Mouse (Mus musculus): ENCODE measurements around the gene Gnat2. TPM values are rescaled to one million over a fixed set of nuclear protein-coding genes. Genes with fewer than 3 reads are reported as not detected.

The Gnat2 gene
- polyA plus RNA-seq, 1 experiment = 0.27 TPM

GRCm38 (mm10) chr3:108062648-108063047 is 29.9 kb upstream of the Gnat2 start:
- WGBS = 84% methylated on average over 8 of the region's 8 CpGs
- Histone ChIP-seq H3K27ac (ENCODE audit: control insufficient read depth, insufficient read depth, low read length) (no peak overlapping the region), H3K4me1 (replicated peaks; ENCODE audit: control insufficient read depth, insufficient read depth, low read length) (no peaks in the 10 kb centered on the region), H3K4me3 (ENCODE audit: control insufficient read depth, insufficient read depth, low read length) (no peak overlapping the region), H3K36me3 (ENCODE audit: control insufficient read depth, insufficient read depth, low read length) (no peaks in the 10 kb centered on the region), H3K27me3 (ENCODE audit: control insufficient read depth, insufficient read depth, low read length) (no peaks in the 10 kb centered on the region)
- no peak for DNase-seq
- TF ChIP-seq POLR2A (IDR thresholded peaks at IDR 0.05; ENCODE audit: control insufficient read depth, extremely low read depth, insufficient read depth, low read length, poor library complexity) (no peak), CTCF (IDR thresholded peaks at IDR 0.05; ENCODE audit: borderline replicate concordance, control insufficient read depth, extremely low read depth, insufficient read depth, low read length, poor library complexity) (no peak)

GRCm38 (mm10) chr3:108064672-108065071 is 27.9 kb upstream of the Gnat2 start:
- WGBS = 93% methylated on average over 4 of the region's 4 CpGs
- H3K36me3 ChIP-seq (ENCODE audit: control insufficient read depth, insufficient read depth, low read length) = no peaks in the 10 kb centered on the region
- no peaks in the 10 kb centered on the region for H3K4me1 ChIP-seq (replicated peaks; ENCODE audit: control insufficient read depth, insufficient read depth, low read length)
- TF ChIP-seq CTCF (IDR thresholded peaks at IDR 0.05; ENCODE audit: borderline replicate concordance, control insufficient read depth, extremely low read depth, insufficient read depth, low read length, poor library complexity) (no peak), POLR2A (IDR thresholded peaks at IDR 0.05; ENCODE audit: control insufficient read depth, extremely low read depth, insufficient read depth, low read length, poor library complexity) (no peak)
- H3K27ac ChIP-seq (ENCODE audit: control insufficient read depth, insufficient read depth, low read length) = no peak overlapping the region
- no peak for DNase-seq
- no peak overlapping the region for H3K4me3 ChIP-seq (ENCODE audit: control insufficient read depth, insufficient read depth, low read length)
- no peaks in the 10 kb centered on the region for H3K27me3 ChIP-seq (ENCODE audit: control insufficient read depth, insufficient read depth, low read length)

- whole genome bisulfite sequencing = 84% methylated on average over 9 of the region's 9 CpGs
- H3K4me3 ChIP-seq (ENCODE audit: control insufficient read depth, insufficient read depth, low read length) = no peak overlapping the region
- TF ChIP-seq CTCF (IDR thresholded peaks at IDR 0.05; ENCODE audit: borderline replicate concordance, control insufficient read depth, extremely low read depth, insufficient read depth, low read length, poor library complexity) (no peak), POLR2A (IDR thresholded peaks at IDR 0.05; ENCODE audit: control insufficient read depth, extremely low read depth, insufficient read depth, low read length, poor library complexity) (no peak)
Measured at GRCm38 (mm10) chr3:108065551-108065950, 27.0 kb upstream of the Gnat2 start.

GRCm38 (mm10) chr3:108067370-108067934 is 25.1 kb upstream of the Gnat2 start:
- Histone ChIP-seq H3K36me3 (ENCODE audit: control insufficient read depth, insufficient read depth, low read length) (no peaks in the 10 kb centered on the region), H3K4me3 (ENCODE audit: control insufficient read depth, insufficient read depth, low read length) (no peak overlapping the region), H3K4me1 (replicated peaks; ENCODE audit: control insufficient read depth, insufficient read depth, low read length) (no peaks in the 10 kb centered on the region), H3K27ac (ENCODE audit: control insufficient read depth, insufficient read depth, low read length) (no peak overlapping the region), H3K27me3 (ENCODE audit: control insufficient read depth, insufficient read depth, low read length) (no peaks in the 10 kb centered on the region)
- TF ChIP-seq POLR2A (IDR thresholded peaks at IDR 0.05; ENCODE audit: control insufficient read depth, extremely low read depth, insufficient read depth, low read length, poor library complexity) = no peak
- no peak for DNase-seq
- WGBS = 77% methylated on average over 6 of the region's 6 CpGs

More at GRCm38 (mm10) chr3:108065551-108065950, 27.0 kb upstream of the Gnat2 start:
- Histone ChIP-seq H3K27me3 (ENCODE audit: control insufficient read depth, insufficient read depth, low read length) (no peaks in the 10 kb centered on the region), H3K36me3 (ENCODE audit: control insufficient read depth, insufficient read depth, low read length) (no peaks in the 10 kb centered on the region), H3K4me1 (replicated peaks; ENCODE audit: control insufficient read depth, insufficient read depth, low read length) (no peaks in the 10 kb centered on the region), H3K27ac (ENCODE audit: control insufficient read depth, insufficient read depth, low read length) (no peak overlapping the region)
- DNase-seq = no peak

- Histone ChIP-seq H3K4me3 (ENCODE audit: control insufficient read depth, insufficient read depth, low read length) (no peak overlapping the region), H3K27me3 (ENCODE audit: control insufficient read depth, insufficient read depth, low read length) (no peaks in the 10 kb centered on the region), H3K27ac (ENCODE audit: control insufficient read depth, insufficient read depth, low read length) (no peak overlapping the region), H3K4me1 (replicated peaks; ENCODE audit: control insufficient read depth, insufficient read depth, low read length) (peaks cover 2% of the 10 kb centered on the region; the same call in 1 of the 2 replicates), H3K36me3 (ENCODE audit: control insufficient read depth, insufficient read depth, low read length) (no peaks in the 10 kb centered on the region)
- TF ChIP-seq CTCF (IDR thresholded peaks at IDR 0.05; ENCODE audit: borderline replicate concordance, control insufficient read depth, extremely low read depth, insufficient read depth, low read length, poor library complexity) = no peak
- no peak for TF ChIP-seq POLR2A (IDR thresholded peaks at IDR 0.05; ENCODE audit: control insufficient read depth, extremely low read depth, insufficient read depth, low read length, poor library complexity)
- WGBS = 35% methylated on average over 1 of the region's 1 CpGs
- no peak for DNase-seq
Measured at GRCm38 (mm10) chr3:108068826-108069225, 23.8 kb upstream of the Gnat2 start.

- WGBS = 80% methylated on average over 13 of the region's 13 CpGs
- no peaks in the 10 kb centered on the region for H3K36me3 ChIP-seq (ENCODE audit: control insufficient read depth, insufficient read depth, low read length)
- no peak overlapping the region for H3K4me3 ChIP-seq (ENCODE audit: control insufficient read depth, insufficient read depth, low read length)
- TF ChIP-seq CTCF (IDR thresholded peaks at IDR 0.05; ENCODE audit: borderline replicate concordance, control insufficient read depth, extremely low read depth, insufficient read depth, low read length, poor library complexity) (no peak), POLR2A (IDR thresholded peaks at IDR 0.05; ENCODE audit: control insufficient read depth, extremely low read depth, insufficient read depth, low read length, poor library complexity) (no peak)
- no peak for DNase-seq
- no peaks in the 10 kb centered on the region for H3K27me3 ChIP-seq (ENCODE audit: control insufficient read depth, insufficient read depth, low read length)
- peaks cover 2% of the 10 kb centered on the region; the same call in 1 of the 2 replicates for H3K4me1 ChIP-seq (replicated peaks; ENCODE audit: control insufficient read depth, insufficient read depth, low read length)
- no peak overlapping the region for H3K27ac ChIP-seq (ENCODE audit: control insufficient read depth, insufficient read depth, low read length)
Measured at GRCm38 (mm10) chr3:108069231-108069870, 23.2 kb upstream of the Gnat2 start.
